Mouse (Mus musculus): ENCODE data around the gene Themis. TPM values are rescaled to one million over a fixed set of nuclear protein-coding genes. Genes with fewer than 3 reads are reported as not detected.

Gene Themis
- not detected in 2 replicates for polyA plus RNA-seq (2012; rRNA removed)

GRCm38 (mm10) chr10:28668261-28668660 lies at the start of gene Themis:
Gene Themis (plus strand): TSS chr10:28668360.
- no peak for TF ChIP-seq CTCF (IDR thresholded peaks at IDR 0.05; ENCODE audit: borderline replicate concordance, insufficient read depth, low read depth, low read length)
- TF ChIP-seq POLR2A (IDR thresholded peaks at IDR 0.05; ENCODE audit: borderline replicate concordance, insufficient read depth, low read length): no peak
- H3K4me1 ChIP-seq (ENCODE audit: control insufficient read depth, insufficient read depth, low read length): no peaks in the 10 kb centered on the region
- no peaks in the 10 kb centered on the region for H3K27me3 ChIP-seq (ENCODE audit: control insufficient read depth, insufficient read depth, low read length)
- no peak within 1 kb of the TSS for H3K27ac ChIP-seq (ENCODE audit: insufficient read depth, low read length)
- DNase-seq: no peak
- 79% methylated on average over 5 of the region's 5 CpGs for WGBS
- no peak within 1 kb of the TSS for H3K4me3 ChIP-seq (replicated peaks; ENCODE audit: insufficient read depth, low read depth, low read length)

- no peak overlapping the region for H3K27ac ChIP-seq (ENCODE audit: insufficient read depth, low read length)
- no peaks in the 10 kb centered on the region for H3K4me1 ChIP-seq (ENCODE audit: control insufficient read depth, insufficient read depth, low read length)
- TF ChIP-seq CTCF (IDR thresholded peaks at IDR 0.05; ENCODE audit: borderline replicate concordance, insufficient read depth, low read depth, low read length): no peak
- TF ChIP-seq POLR2A (IDR thresholded peaks at IDR 0.05; ENCODE audit: borderline replicate concordance, insufficient read depth, low read length): no peak
- H3K4me3 ChIP-seq (replicated peaks; ENCODE audit: insufficient read depth, low read depth, low read length): no peak overlapping the region
- no peak for DNase-seq
- H3K27me3 ChIP-seq (ENCODE audit: control insufficient read depth, insufficient read depth, low read length): no peaks in the 10 kb centered on the region; the same call in 1 of the 2 replicates
- WGBS: 23% methylated on average over 1 of the region's 1 CpGs
Measured at GRCm38 (mm10) chr10:28619415-28619814, 48.7 kb upstream of the Themis start.

DNA sequence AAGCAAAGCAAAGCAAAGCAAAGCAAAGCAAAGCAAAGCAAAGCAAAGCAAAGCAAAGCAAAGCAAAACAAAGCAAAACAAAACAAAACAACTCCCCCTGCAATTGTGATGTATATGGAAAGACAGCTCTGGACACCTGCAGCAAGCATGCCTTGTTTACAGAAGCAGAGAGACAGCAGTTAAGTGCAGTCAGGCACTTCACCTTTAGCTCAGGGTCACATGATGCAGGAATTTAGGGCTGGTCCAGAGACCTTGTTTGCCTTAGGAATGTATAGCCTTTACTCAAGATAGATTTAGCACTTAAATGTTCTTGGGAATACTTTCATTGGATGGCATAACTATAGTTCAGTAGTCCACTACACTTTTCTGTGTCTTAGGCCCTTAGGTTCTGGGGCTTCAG lies 32.1 kb upstream of the Themis start:
- DNase-seq: no peak
- no peak for TF ChIP-seq POLR2A (IDR thresholded peaks at IDR 0.05; ENCODE audit: borderline replicate concordance, insufficient read depth, low read length)
- no peak for TF ChIP-seq CTCF (IDR thresholded peaks at IDR 0.05; ENCODE audit: borderline replicate concordance, insufficient read depth, low read depth, low read length)

DNA sequence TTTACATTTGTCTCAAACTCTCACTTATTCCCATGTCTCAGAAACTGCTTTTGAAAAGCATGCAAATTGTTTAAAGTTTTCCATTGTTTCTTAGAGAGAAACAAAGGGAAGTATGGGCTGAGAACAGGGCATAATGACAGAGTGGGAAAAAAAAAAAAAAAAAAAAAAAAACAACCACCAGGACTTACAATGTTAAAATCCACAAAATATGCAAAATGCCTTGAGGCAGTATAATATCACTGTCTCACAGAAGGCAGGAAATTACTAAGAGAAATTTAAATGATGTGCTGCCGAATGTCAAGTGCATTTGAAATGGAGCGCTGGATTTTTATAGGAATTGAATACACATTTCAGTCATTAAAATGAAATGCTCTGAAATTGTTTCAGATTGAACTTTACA lies 26.3 kb upstream of the Themis start:
- H3K27ac ChIP-seq (ENCODE audit: insufficient read depth, low read length): no peak overlapping the region

More for the DNA sequence above, 32.1 kb upstream of the Themis start:
- Histone ChIP-seq H3K27me3 (ENCODE audit: control insufficient read depth, insufficient read depth, low read length) (no peaks in the 10 kb centered on the region), H3K4me3 (replicated peaks; ENCODE audit: insufficient read depth, low read depth, low read length) (no peak overlapping the region), H3K27ac (ENCODE audit: insufficient read depth, low read length) (no peak overlapping the region), H3K4me1 (ENCODE audit: control insufficient read depth, insufficient read depth, low read length) (no peaks in the 10 kb centered on the region)

DNA sequence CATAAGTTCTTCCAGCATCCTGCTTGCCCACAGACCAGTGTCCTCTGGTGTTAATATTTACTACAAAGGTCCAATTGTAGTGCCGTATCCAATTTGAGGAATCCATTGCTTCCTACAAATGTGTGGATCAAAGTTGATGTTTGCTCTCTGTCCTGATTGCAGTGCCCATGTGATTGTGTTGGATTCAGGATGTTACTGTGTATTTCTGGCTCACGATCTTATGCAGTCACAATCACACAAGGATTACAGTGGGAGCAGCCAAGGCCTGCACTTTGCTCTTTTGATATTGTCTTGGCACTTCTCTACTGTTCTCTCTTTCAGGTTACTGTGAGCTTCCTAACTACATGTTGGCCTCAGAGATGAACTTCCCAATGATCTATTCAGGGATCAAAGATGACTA lies 20.3 kb upstream of the Themis start:
- H3K27ac ChIP-seq (ENCODE audit: insufficient read depth, low read length): no peak overlapping the region
- WGBS: 91% methylated on average over 2 of the region's 2 CpGs
- DNase-seq: no peak
- no peaks in the 10 kb centered on the region for H3K27me3 ChIP-seq (ENCODE audit: control insufficient read depth, insufficient read depth, low read length)
- TF ChIP-seq CTCF (IDR thresholded peaks at IDR 0.05; ENCODE audit: borderline replicate concordance, insufficient read depth, low read depth, low read length): no peak
- no peak for TF ChIP-seq POLR2A (IDR thresholded peaks at IDR 0.05; ENCODE audit: borderline replicate concordance, insufficient read depth, low read length)
- no peak overlapping the region for H3K4me3 ChIP-seq (replicated peaks; ENCODE audit: insufficient read depth, low read depth, low read length)
- no peaks in the 10 kb centered on the region for H3K4me1 ChIP-seq (ENCODE audit: control insufficient read depth, insufficient read depth, low read length)

More for the DNA sequence above, 26.3 kb upstream of the Themis start:
- Histone ChIP-seq H3K27me3 (ENCODE audit: control insufficient read depth, insufficient read depth, low read length) (no peaks in the 10 kb centered on the region), H3K4me3 (replicated peaks; ENCODE audit: insufficient read depth, low read depth, low read length) (no peak overlapping the region), H3K4me1 (ENCODE audit: control insufficient read depth, insufficient read depth, low read length) (no peaks in the 10 kb centered on the region)
- no peak for DNase-seq
- no peak for TF ChIP-seq POLR2A (IDR thresholded peaks at IDR 0.05; ENCODE audit: borderline replicate concordance, insufficient read depth, low read length)
- no peak for TF ChIP-seq CTCF (IDR thresholded peaks at IDR 0.05; ENCODE audit: borderline replicate concordance, insufficient read depth, low read depth, low read length)
- 95% methylated on average over 2 of the region's 2 CpGs for WGBS

GRCm38 (mm10) chr10:28649109-28649899 lies 18.9 kb upstream of the Themis start:
- Histone ChIP-seq H3K4me3 (replicated peaks; ENCODE audit: insufficient read depth, low read depth, low read length) (no peak overlapping the region), H3K4me1 (ENCODE audit: control insufficient read depth, insufficient read depth, low read length) (no peaks in the 10 kb centered on the region), H3K27me3 (ENCODE audit: control insufficient read depth, insufficient read depth, low read length) (no peaks in the 10 kb centered on the region), H3K27ac (ENCODE audit: insufficient read depth, low read length) (no peak overlapping the region)
- 64% methylated on average over 6 of the region's 6 CpGs for WGBS
- TF ChIP-seq POLR2A (IDR thresholded peaks at IDR 0.05; ENCODE audit: borderline replicate concordance, insufficient read depth, low read length) (no peak), CTCF (IDR thresholded peaks at IDR 0.05; ENCODE audit: borderline replicate concordance, insufficient read depth, low read depth, low read length) (no peak)
- no peak for DNase-seq

GRCm38 (mm10) chr10:28649900-28650160 lies 18.3 kb upstream of the Themis start:
- no peak for TF ChIP-seq POLR2A (IDR thresholded peaks at IDR 0.05; ENCODE audit: borderline replicate concordance, insufficient read depth, low read length)
- no peak for TF ChIP-seq CTCF (IDR thresholded peaks at IDR 0.05; ENCODE audit: borderline replicate concordance, insufficient read depth, low read depth, low read length)
- no peak for DNase-seq
- WGBS: 10% methylated on average over 1 of the region's 1 CpGs
- H3K27ac ChIP-seq (ENCODE audit: insufficient read depth, low read length): no peak overlapping the region
- H3K27me3 ChIP-seq (ENCODE audit: control insufficient read depth, insufficient read depth, low read length): no peaks in the 10 kb centered on the region
- H3K4me3 ChIP-seq (replicated peaks; ENCODE audit: insufficient read depth, low read depth, low read length): no peak overlapping the region
- H3K4me1 ChIP-seq (ENCODE audit: control insufficient read depth, insufficient read depth, low read length): no peaks in the 10 kb centered on the region

GRCm38 (mm10) chr10:28651910-28652309 lies 16.2 kb upstream of the Themis start:
- Histone ChIP-seq H3K27me3 (ENCODE audit: control insufficient read depth, insufficient read depth, low read length) (no peaks in the 10 kb centered on the region), H3K4me3 (replicated peaks; ENCODE audit: insufficient read depth, low read depth, low read length) (no peak overlapping the region), H3K4me1 (ENCODE audit: control insufficient read depth, insufficient read depth, low read length) (no peaks in the 10 kb centered on the region), H3K27ac (ENCODE audit: insufficient read depth, low read length) (no peak overlapping the region)
- TF ChIP-seq POLR2A (IDR thresholded peaks at IDR 0.05; ENCODE audit: borderline replicate concordance, insufficient read depth, low read length) (no peak), CTCF (IDR thresholded peaks at IDR 0.05; ENCODE audit: borderline replicate concordance, insufficient read depth, low read depth, low read length) (no peak)
- 88% methylated on average over 2 of the region's 2 CpGs for whole genome bisulfite sequencing
- no peak for DNase-seq
